In the genomic region with DNA sequence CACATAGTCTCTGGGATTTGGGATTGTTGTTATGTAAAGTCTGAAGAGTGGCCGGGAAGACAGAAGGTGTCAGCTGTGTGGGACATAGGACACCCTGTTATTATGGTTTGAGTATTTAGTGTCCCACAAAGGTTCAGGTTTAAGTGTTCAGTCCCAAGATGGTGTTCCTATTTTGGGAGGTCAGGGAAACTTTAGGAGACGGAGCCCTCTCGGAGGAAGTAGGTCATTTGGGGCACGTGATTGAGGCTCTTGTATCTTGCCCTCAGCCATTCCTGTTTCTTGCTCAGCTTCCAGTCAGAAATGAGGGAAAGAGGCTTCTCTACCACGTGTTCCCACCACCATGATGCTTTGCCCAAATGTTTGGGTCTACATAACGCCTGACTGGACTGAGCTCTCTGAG, we compare ENCODE assay signal across 19 mouse cellular contexts.
"Had no signal": no experiment of that assay in that cellular context is flagged by ENCODE, and none has a peak within 500 bp of the region (broad histone marks: within the 10 kb centered on the region; RNA-seq: fewer than 3 reads in every experiment).

No protein-coding gene starts in this region.

- DNase-seq: lung, adult 18-20 months; lung, embryonic 14.5 days; lung, postnatal 10 days; lung, postnatal 4 days; retina, postnatal 1 day; right cerebral cortex, adult 18-20 months; right cerebral cortex, postnatal 25 days; right cerebral cortex, postnatal 4 days; thymus, adult 2 months; thymus, postnatal 25 days; thymus, postnatal 4 days had no signal

- H3K9me3 ChIP-seq: neural tube, embryonic 13.5 days; neural tube, embryonic 15.5 days; stomach, embryonic 15.5 days had no signal

- H3K27ac ChIP-seq: midbrain, embryonic 10.5 days; midbrain, embryonic 13.5 days; neural tube, embryonic 13.5 days; neural tube, embryonic 15.5 days; stomach, embryonic 15.5 days; stomach, postnatal 0 days had no signal

- H3K4me3 ChIP-seq: midbrain, embryonic 10.5 days; midbrain, embryonic 13.5 days; myocyte; neural tube, embryonic 13.5 days; neural tube, embryonic 15.5 days; stomach, embryonic 15.5 days had no signal

- H3K36me3 ChIP-seq: midbrain, embryonic 10.5 days; midbrain, embryonic 13.5 days; neural tube, embryonic 13.5 days; neural tube, embryonic 15.5 days; stomach, embryonic 15.5 days had no signal

- H3K27me3 ChIP-seq: midbrain, embryonic 13.5 days; neural tube, embryonic 13.5 days; neural tube, embryonic 15.5 days; stomach, embryonic 15.5 days had no signal

- H3K4me2 ChIP-seq: lung, embryonic 14.5 days; midbrain, embryonic 13.5 days; neural tube, embryonic 13.5 days; neural tube, embryonic 15.5 days; stomach, embryonic 15.5 days had no signal

- H3K4me1 ChIP-seq: midbrain, embryonic 10.5 days; midbrain, embryonic 13.5 days; neural tube, embryonic 13.5 days; neural tube, embryonic 15.5 days had no signal

- ATAC-seq: midbrain, embryonic 13.5 days; midbrain, embryonic 16.5 days had no signal

- H3K9ac ChIP-seq: lung, embryonic 14.5 days; midbrain, embryonic 13.5 days; neural tube, embryonic 13.5 days; neural tube, embryonic 15.5 days; stomach, embryonic 15.5 days had no signal
